Mouse (Mus musculus): ENCODE measurements around the gene Hs2st1.

DNA sequence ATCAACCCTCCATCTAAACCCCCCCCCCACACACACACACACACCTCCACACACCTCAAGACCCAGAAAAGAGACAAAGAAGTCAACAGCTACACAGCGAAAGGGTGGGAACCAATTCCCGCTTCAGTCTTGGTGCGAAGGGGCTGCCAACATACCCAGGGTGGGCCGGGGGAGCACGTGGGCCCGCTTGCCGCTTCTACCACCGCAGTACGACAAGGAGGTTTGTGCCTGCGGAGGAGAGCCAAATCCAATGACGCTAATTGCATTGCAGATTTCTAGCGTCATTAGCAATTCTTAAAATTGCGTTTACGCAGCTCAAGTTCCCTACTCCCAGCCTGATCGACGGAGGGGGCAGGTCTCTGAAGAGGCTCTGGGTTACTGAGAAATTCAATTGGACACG lies 173.5 kb downstream of the Hs2st1 start:
- TF ChIP-seq MXI1 (IDR thresholded peaks at IDR 0.05; ENCODE audit: low read depth, low read length): no peak
- TF ChIP-seq POLR2AphosphoS2 (IDR thresholded peaks at IDR 0.05; ENCODE audit: low read length): no peak
- TF ChIP-seq ETS1 (IDR thresholded peaks at IDR 0.05; ENCODE audit: low read depth, low read length): no peak
- TF ChIP-seq CHD2 (IDR thresholded peaks at IDR 0.05; ENCODE audit: low read length): no peak

Data from MEL (cell line).